Mouse (Mus musculus): ENCODE data around the gene Chl1.

GRCm38 (mm10) chr6:103507751-103508575 lies 2.4 kb upstream of the Chl1 start:
- TF ChIP-seq CTCF (IDR thresholded peaks at IDR 0.05) (no peak), EP300 (IDR thresholded peaks at IDR 0.05) (no peak)

All from lung, postnatal 0 days (tissue).